Mouse (Mus musculus) neural tube, embryonic 15.5 days (tissue): ENCODE results near the gene Tbcel. TPM values are rescaled to one million over a fixed set of nuclear protein-coding genes. Genes with fewer than 3 reads are reported as not detected.

ENCODE experiments used
- ATAC-seq: fragments of 200-750 bp; cut with Nextera tagmentation; 2 replicates; pipeline ENCODE4 v1.8.0; 2017; ENCODE audit warnings: mild to moderate bottlenecking, moderate TSS enrichment, moderate library complexity; ENCODE audit not compliant: low FRiP score
- H3K27ac ChIP-seq: fragments of 300-500 bp; sonication (generic); replicated peaks from 2 replicates; pipeline ENCODE4 v1.5.1; 2015; ENCODE audit warnings: mild to moderate bottlenecking, inconsistent platforms
- H3K27me3 ChIP-seq: fragments of 300-500 bp; sonication (generic); replicated peaks from 2 replicates; pipeline ENCODE4 v1.6.1; 2015; ENCODE audit warnings: inconsistent platforms
- H3K36me3 ChIP-seq: fragments of 300-500 bp; sonication (generic); 2 replicates; pipeline ENCODE4 v1.6.1; 2015; ENCODE audit warnings: inconsistent platforms
- H3K4me1 ChIP-seq: fragments of 300-500 bp; sonication (generic); 2 replicates; pipeline ENCODE4 v1.6.1; 2015; ENCODE audit warnings: inconsistent platforms
- H3K4me2 ChIP-seq: fragments of 300-500 bp; sonication (generic); 2 replicates; pipeline ENCODE4 v1.6.1; 2015; ENCODE audit warnings: inconsistent platforms, mild to moderate bottlenecking, moderate library complexity
- H3K4me3 ChIP-seq: fragments of 300-500 bp; sonication (generic); replicated peaks from 2 replicates; pipeline ENCODE4 v1.5.1; 2015; ENCODE audit warnings: mild to moderate bottlenecking, inconsistent platforms
- H3K9ac ChIP-seq: fragments of 300-500 bp; sonication (generic); replicated peaks from 2 replicates; pipeline ENCODE4 v1.6.1; 2015; ENCODE audit warnings: mild to moderate bottlenecking, inconsistent platforms
- H3K9me3 ChIP-seq: fragments of 300-500 bp; sonication (generic); replicated peaks from 2 replicates; pipeline ENCODE4 v1.6.1; 2016; ENCODE audit warnings: inconsistent platforms
- WGBS: fragments of 180-500 bp; shearing (Covaris S2); methylation state at CpG from one replicate; pipeline ENCODE4 v1.1.7; 2015; ENCODE audit warnings: mixed read lengths; 5-methylcytosine and 5-hydroxymethylcytosine counted together
- polyA plus RNA-seq: library from polyadenylated mRNA; unstranded; fragments of >200 nt; fragmentation: Nextera tagmentation; extraction: Ambion mirVana; gene quantifications from 2 replicates; pipeline ENCODE4 v1.2.1, GENCODE M21; 2015

Tbcel gene
- polyA plus RNA-seq, 1 experiment from 2014 or later, result 4.0 TPM

DNA sequence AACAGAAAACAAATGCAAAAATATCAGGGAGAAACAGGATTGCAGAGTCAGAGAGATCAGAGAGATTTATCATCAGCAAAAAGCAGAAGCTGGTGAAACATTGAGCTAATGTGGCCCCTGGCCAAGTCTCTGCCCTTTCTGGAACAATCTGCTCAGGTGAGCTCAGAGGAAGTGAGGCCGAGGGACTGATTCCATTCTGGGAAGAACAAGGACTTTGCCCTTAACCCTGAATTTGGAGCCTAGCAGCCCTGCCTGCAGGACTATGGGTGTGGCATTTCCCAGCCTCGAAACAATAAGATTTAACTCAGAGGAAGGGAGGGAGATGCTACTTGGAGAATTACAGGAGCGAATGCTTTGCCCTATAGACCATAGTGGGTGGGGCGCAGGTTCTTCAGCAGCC, 4.7 kb upstream of the Tbcel start:
- ATAC-seq, result no peak
- Histone ChIP-seq H3K36me3 (no peaks in the 10 kb centered on the region), H3K4me1 (peaks cover 7% of the 10 kb centered on the region), H3K27me3 (no peaks in the 10 kb centered on the region), H3K27ac (no peak overlapping the region), H3K9ac (no peak overlapping the region), H3K9me3 (no peaks in the 10 kb centered on the region), H3K4me2 (no peak overlapping the region), H3K4me3 (no peak overlapping the region)
- 79% methylated on average over 4 of the region's 4 CpGs for WGBS

- no peak overlapping the region for H3K9ac ChIP-seq
- 71% methylated on average over 7 of the region's 7 CpGs for WGBS
- no peaks in the 10 kb centered on the region for H3K27me3 ChIP-seq
- H3K9me3 ChIP-seq, result no peaks in the 10 kb centered on the region
- no peak for ATAC-seq
- no peak overlapping the region for H3K4me2 ChIP-seq
- H3K27ac ChIP-seq, result no peak overlapping the region
- no peak overlapping the region for H3K4me3 ChIP-seq
- H3K4me1 ChIP-seq, result peaks cover under 1% of the 10 kb centered on the region
- no peaks in the 10 kb centered on the region for H3K36me3 ChIP-seq
These were observed 626 bp upstream of the Tbcel start for GRCm38 (mm10) chr9:42508235-42508634.

DNA sequence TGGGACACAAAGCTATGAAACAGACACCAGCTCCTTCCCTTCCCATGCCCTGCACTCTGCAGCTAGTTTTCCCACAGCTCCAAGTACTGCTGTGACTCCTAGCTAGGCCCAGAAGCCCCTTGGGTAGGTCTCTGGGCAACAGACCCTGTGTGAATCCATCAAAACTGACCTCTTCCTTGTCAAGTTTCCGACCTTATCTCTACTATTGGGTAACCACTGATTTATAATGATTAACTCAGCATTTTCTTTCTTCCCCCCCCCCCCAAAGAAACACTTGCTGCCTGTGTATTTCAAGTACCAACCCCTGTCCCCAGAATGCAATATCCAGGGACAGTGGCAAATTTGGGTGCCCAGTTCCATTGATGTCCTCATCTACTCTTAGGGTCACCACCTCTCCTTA, 587 bp downstream of the Tbcel start:
- no peak overlapping the region for H3K4me2 ChIP-seq
- H3K4me3 ChIP-seq, result no peak overlapping the region
- no peaks in the 10 kb centered on the region for H3K27me3 ChIP-seq
- no peak overlapping the region for H3K27ac ChIP-seq
- no peaks in the 10 kb centered on the region for H3K9me3 ChIP-seq
- H3K4me1 ChIP-seq, result no peaks in the 10 kb centered on the region; the same call in 1 of the 2 replicates
- H3K36me3 ChIP-seq, result no peaks in the 10 kb centered on the region
- no peak overlapping the region for H3K9ac ChIP-seq
- 65% methylated on average over 1 of the region's 1 CpGs for WGBS
- ATAC-seq, result no peak

DNA sequence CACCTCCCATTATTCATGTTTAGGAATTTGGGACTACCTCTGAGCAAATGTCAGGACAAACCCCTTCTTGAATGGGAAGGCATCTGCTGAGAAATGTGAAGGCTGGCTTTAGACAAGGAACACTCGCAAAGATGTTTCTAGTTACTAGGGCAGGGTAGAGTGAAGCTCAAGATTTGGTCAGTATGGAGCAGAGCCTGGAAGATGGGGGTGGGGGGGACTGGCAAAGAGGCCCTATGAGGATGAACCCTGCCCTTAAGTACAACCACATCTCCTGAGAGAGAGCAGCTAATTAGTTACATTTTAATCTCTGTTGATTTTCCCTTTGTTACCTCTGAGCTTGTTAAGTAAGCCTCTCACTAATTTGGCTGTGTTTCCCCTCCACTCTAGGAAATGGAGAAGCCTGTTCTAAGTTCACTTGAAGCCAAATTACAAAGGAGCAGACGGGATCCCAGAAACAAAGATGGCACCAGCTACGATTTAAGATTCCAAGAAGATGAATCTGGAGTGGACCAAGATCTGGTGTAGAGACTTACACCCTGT, 2.6 kb downstream of the Tbcel start:
- H3K27ac ChIP-seq, result no peak overlapping the region
- no peak overlapping the region for H3K4me2 ChIP-seq
- no peak overlapping the region for H3K4me3 ChIP-seq
- ATAC-seq, result no peak
- no peaks in the 10 kb centered on the region for H3K27me3 ChIP-seq
- H3K9ac ChIP-seq, result no peak overlapping the region
- H3K4me1 ChIP-seq, result no peaks in the 10 kb centered on the region; the same call in 1 of the 2 replicates
- H3K9me3 ChIP-seq, result no peaks in the 10 kb centered on the region
- no peaks in the 10 kb centered on the region for H3K36me3 ChIP-seq
- WGBS, result 84% methylated on average over 3 of the region's 3 CpGs

- Histone ChIP-seq H3K27ac (no peak overlapping the region), H3K4me3 (no peak overlapping the region), H3K9me3 (no peaks in the 10 kb centered on the region), H3K4me1 (no peaks in the 10 kb centered on the region; the same call in 1 of the 2 replicates), H3K27me3 (no peaks in the 10 kb centered on the region), H3K36me3 (no peaks in the 10 kb centered on the region), H3K4me2 (no peak overlapping the region), H3K9ac (no peak overlapping the region)
- no peak for ATAC-seq
- 65% methylated on average over 11 of the region's 11 CpGs for WGBS
These were observed 3.0 kb downstream of the Tbcel start for GRCm38 (mm10) chr9:42504559-42504958.

GRCm38 (mm10) chr9:42503709-42504108, 3.9 kb downstream of the Tbcel start:
- no peak overlapping the region for H3K4me2 ChIP-seq
- H3K27ac ChIP-seq, result no peak overlapping the region
- H3K4me1 ChIP-seq, result no peaks in the 10 kb centered on the region; the same call in 1 of the 2 replicates
- no peaks in the 10 kb centered on the region for H3K36me3 ChIP-seq
- no peak for ATAC-seq
- no peaks in the 10 kb centered on the region for H3K9me3 ChIP-seq
- WGBS, result 82% methylated on average over 4 of the region's 4 CpGs
- H3K4me3 ChIP-seq, result no peak overlapping the region
- no peaks in the 10 kb centered on the region for H3K27me3 ChIP-seq
- H3K9ac ChIP-seq, result no peak overlapping the region

- Histone ChIP-seq H3K4me3 (no peak overlapping the region), H3K27ac (no peak overlapping the region), H3K4me1 (no peaks in the 10 kb centered on the region), H3K27me3 (no peaks in the 10 kb centered on the region), H3K9ac (no peak overlapping the region), H3K9me3 (0 out of 2 replicates have a peak, but pooled peaks cover 5% of the 10 kb centered on the region), H3K36me3 (no peaks in the 10 kb centered on the region), H3K4me2 (no peak overlapping the region)
- no peak for ATAC-seq
- WGBS, result 88% methylated on average over 2 of the region's 2 CpGs
These were observed 11.3 kb downstream of the Tbcel start for GRCm38 (mm10) chr9:42496296-42496695.

DNA sequence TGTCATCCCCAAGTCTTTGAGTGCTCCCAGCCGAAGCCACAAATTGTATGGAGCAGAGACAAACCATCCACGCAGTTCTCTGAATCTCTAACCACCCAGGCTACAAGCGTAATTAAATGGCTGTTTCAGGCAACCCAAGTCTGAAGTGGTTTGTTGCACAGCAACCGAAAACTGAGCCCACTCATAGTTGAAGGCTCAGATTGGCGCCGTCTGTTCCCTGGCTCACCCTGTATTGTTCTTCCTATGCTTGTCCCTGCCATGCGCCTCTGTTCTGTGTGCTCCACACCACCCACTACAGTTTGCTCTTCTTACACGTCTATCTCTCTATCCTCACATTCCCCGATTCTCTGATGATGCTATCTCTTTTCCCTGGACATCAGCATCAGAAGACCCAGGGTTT, 15.8 kb downstream of the Tbcel start:
- WGBS, result 76% methylated on average over 9 of the region's 9 CpGs
- no peak for ATAC-seq

GRCm38 (mm10) chr9:42490589-42491382, 16.8 kb downstream of the Tbcel start:
- ATAC-seq, result no peak
- 60% methylated on average over 16 of the region's 16 CpGs for WGBS

More for the DNA sequence above, 15.8 kb downstream of the Tbcel start:
- H3K4me1 ChIP-seq, result no peaks in the 10 kb centered on the region
- H3K36me3 ChIP-seq, result no peaks in the 10 kb centered on the region
- no peak overlapping the region for H3K4me2 ChIP-seq
- no peaks in the 10 kb centered on the region for H3K27me3 ChIP-seq
- no peak overlapping the region for H3K4me3 ChIP-seq
- no peak overlapping the region for H3K9ac ChIP-seq
- 0 out of 2 replicates have a peak, but pooled peaks cover 3% of the 10 kb centered on the region for H3K9me3 ChIP-seq
- no peak overlapping the region for H3K27ac ChIP-seq

GRCm38 (mm10) chr9:42488071-42488470, 19.5 kb downstream of the Tbcel start:
- Histone ChIP-seq H3K27me3 (no peaks in the 10 kb centered on the region), H3K4me2 (no peak overlapping the region), H3K4me3 (no peak overlapping the region), H3K36me3 (no peaks in the 10 kb centered on the region), H3K9ac (no peak overlapping the region), H3K4me1 (no peaks in the 10 kb centered on the region), H3K27ac (no peak overlapping the region), H3K9me3 (no peaks in the 10 kb centered on the region)
- ATAC-seq, result no peak
- whole genome bisulfite sequencing, result 92% methylated on average over 1 of the region's 1 CpGs

More at GRCm38 (mm10) chr9:42490589-42491382, 16.8 kb downstream of the Tbcel start:
- Histone ChIP-seq H3K4me1 (no peaks in the 10 kb centered on the region), H3K4me3 (no peak overlapping the region), H3K9me3 (no peaks in the 10 kb centered on the region), H3K27ac (no peak overlapping the region), H3K27me3 (no peaks in the 10 kb centered on the region), H3K9ac (no peak overlapping the region), H3K36me3 (no peaks in the 10 kb centered on the region), H3K4me2 (no peak overlapping the region)

- Histone ChIP-seq H3K36me3 (no peaks in the 10 kb centered on the region), H3K9ac (no peak overlapping the region), H3K9me3 (no peaks in the 10 kb centered on the region), H3K27me3 (no peaks in the 10 kb centered on the region), H3K4me1 (no peaks in the 10 kb centered on the region), H3K4me2 (no peak overlapping the region), H3K4me3 (no peak overlapping the region), H3K27ac (no peak overlapping the region)
- 71% methylated on average over 4 of the region's 4 CpGs for WGBS
- ATAC-seq, result no peak
These were observed 20.7 kb downstream of the Tbcel start for GRCm38 (mm10) chr9:42486913-42487312.

GRCm38 (mm10) chr9:42484667-42485066, 22.9 kb downstream of the Tbcel start:
- Histone ChIP-seq H3K4me3 (no peak overlapping the region), H3K27ac (no peak overlapping the region), H3K4me1 (no peaks in the 10 kb centered on the region), H3K36me3 (no peaks in the 10 kb centered on the region), H3K9ac (no peak overlapping the region), H3K4me2 (no peak overlapping the region), H3K9me3 (no peaks in the 10 kb centered on the region), H3K27me3 (no peaks in the 10 kb centered on the region)
- 98% methylated on average over 1 of the region's 1 CpGs for WGBS
- no peak for ATAC-seq
